Mouse (Mus musculus): ENCODE results near the gene Sbk1.
"Not testable (repeated sequence)": the region's sequence is repeated elsewhere in the genome, so short reads cannot be mapped to it uniquely, and the experiment has no call there.

The Sbk1 gene

GRCm38 (mm10) chr7:126263964-126264363 lies 8.5 kb upstream of the Sbk1 start:
- in situ Hi-C loops (cut with MboI): loop anchor here (5.0 kb wide), 1 partner anchor 38 kb away; no protein-coding TSS in a partner anchor

- in situ Hi-C loops (cut with MboI): no loop called here
Observed at GRCm38 (mm10) chr7:126265949-126266348, 6.5 kb upstream of the Sbk1 start.

DNA sequence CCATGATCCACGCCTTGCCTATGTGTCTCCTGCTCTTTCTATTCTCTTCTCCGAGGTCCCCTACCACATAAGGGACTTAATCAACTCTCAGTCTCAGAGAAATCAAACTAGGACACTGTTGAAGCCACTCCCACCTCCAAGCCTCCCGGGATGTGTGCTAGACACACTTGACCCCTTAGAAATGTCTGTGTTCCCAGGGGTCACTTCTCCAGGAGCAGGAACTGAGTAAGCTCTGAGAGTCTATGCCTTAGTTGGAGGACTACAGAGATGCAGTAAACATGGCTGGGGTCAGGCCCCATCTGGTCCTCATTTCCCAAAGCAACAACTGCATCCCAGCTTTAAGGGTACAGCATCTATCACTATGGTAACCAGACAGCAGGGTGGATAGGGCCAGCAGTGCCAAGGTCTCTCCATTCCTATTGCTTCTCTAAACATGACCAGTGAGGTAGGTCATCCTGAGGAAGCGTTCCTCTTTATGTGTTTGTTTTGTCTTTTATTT lies 6.0 kb upstream of the Sbk1 start:
- in situ Hi-C loops (cut with MboI): no loop called here

- in situ Hi-C loops (cut with MboI): no loop called here
Observed at GRCm38 (mm10) chr7:126267606-126268005, 4.8 kb upstream of the Sbk1 start.

- in situ Hi-C loops (cut with MboI): no loop called here
Observed at GRCm38 (mm10) chr7:126272770-126273311, 422 bp downstream of the Sbk1 start.

GRCm38 (mm10) chr7:126273351-126274042 lies 1.1 kb downstream of the Sbk1 start:
- in situ Hi-C loops (cut with MboI): no loop called here

DNA sequence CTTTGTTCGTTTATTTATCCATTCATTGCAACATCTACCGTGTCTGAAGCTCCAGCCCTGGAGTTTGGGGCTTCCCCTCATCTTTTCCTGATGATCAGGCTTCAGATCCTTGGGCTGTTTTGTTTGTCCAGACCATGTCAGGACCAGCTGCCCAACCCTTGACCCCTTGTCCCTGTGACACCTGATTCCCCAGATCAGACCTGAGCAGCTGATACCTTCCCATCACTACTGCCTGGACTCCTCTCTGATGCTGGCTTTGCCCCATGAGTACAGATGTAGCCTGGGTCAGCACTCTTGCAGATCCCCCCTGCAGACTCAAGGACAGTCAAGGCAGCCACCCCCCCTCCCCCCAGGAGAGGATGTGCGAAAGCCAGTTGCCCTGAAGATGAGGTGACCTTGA lies 1.7 kb downstream of the Sbk1 start:
- in situ Hi-C loops (cut with MboI): no loop called here

DNA sequence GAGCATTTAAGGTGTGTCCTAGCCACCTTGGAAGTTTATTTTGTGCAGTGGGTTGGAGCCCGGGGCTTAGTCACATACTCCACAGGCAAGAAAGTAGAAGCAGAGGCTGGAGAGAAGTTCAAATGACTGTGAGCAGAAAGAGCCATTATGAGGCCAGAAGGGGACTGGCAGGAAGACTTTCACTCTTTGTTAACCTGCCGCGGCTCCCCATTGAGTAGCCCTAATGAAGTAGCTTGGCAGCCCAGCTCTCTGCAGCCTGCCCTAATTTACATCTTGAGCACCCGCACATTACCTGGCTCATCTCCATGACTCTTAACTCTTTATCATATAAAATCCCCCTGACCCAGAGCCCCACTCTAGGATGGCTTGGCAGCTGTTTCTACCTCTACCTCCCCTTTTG lies 2.2 kb downstream of the Sbk1 start:
- in situ Hi-C loops (cut with MboI): no loop called here

- in situ Hi-C loops (cut with MboI): no loop called here
Observed at GRCm38 (mm10) chr7:126275711-126276110, 3.3 kb downstream of the Sbk1 start.

DNA sequence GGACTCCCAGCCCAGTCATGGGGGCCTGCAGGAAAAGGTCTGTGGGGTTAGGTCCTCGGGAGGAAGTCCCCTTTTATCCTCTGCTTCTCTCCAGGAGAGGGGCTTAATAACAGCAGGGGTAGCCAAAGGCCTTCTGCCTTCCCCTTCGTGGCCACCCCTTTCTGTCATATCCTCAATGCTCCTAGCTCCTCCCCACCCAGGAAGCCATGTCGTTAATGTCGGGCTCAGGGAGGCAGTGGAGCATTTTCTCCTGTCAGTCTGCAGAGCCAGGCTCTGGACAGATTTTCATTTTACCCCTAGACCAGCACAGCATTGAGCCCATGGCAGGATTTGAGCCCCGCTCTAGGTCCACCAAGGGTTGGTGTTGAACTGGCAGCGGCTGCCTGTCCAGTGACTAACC lies 3.9 kb downstream of the Sbk1 start:
- in situ Hi-C loops (cut with MboI): no loop called here

- in situ Hi-C loops (cut with MboI): no loop called here
Observed at GRCm38 (mm10) chr7:126277536-126278295, 5.3 kb downstream of the Sbk1 start.

DNA sequence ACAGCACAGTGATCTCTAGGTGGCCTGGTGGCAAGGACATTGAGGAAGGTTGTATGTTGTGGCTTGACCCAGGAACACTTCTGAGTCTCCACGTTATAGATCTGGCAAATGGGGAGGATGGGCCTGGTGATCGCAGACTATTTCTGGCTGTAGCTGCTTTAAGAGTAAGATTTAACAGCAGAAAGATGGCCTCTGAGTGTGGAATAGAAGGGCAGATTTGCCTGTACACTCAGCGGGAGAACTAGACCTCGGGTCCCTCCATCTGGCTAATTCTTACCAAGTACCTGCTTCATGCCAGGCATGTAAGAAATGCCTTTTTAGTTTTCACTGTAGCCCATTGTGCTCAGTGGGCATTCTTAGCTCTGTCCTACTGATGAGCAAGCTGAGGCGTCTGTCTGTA lies 6.4 kb downstream of the Sbk1 start:
- in situ Hi-C loops (cut with MboI): no loop called here

DNA sequence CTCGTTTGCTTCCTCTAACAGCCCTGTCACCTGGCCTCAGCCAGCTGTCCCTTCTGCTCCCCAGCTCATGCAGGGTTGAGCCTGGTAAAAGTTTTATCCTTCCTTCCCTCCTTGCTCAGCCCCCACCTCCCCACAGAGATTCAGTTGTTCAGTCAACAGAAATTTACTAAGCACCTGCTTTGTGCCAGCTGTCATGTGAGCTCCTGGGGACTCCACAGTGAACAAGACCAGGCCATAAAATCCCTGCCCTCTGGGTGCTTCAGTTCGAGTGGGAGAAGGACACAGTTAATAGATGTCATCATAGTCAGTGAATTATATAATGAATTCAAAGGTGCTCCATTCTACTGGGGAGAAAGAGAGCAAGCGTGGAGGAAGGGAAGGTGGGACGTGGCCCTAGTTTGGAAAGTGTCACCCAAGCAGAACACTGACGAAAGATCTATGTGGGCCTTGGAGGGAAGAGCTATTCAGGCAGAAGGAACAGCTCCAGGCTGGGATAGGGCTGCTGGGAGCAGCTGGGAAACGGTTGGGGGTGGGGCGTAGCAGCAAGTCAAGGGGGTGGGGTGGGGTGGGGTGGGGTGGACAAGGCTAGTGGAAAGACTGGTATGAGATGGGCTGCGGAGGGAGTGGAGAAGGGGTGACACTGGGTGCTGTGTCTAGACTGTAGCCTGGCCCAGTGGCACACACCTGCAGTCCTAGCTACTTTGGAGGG lies 7.5 kb downstream of the Sbk1 start:
- in situ Hi-C loops (cut with MboI): no loop called here

DNA sequence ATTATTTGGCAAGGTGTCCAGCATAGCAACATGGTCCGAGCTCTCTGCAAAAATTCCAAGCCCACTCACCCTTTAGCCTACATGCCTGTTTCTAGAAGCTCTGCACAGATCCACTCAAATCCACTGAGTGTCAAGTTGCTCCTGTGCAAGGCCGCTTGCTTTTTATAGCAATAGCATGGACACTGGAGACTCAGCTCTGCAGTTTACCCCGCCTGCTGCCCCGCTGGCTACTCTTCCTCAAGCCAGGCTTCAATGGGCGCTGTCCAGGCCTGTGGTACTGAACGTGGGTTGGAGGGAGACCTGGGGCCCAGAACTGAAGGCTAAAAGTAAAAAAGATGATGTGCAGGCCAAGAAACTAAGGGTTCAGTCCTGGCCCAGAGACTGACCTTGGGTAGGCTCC lies 8.3 kb downstream of the Sbk1 start:
- in situ Hi-C loops (cut with MboI): no loop called here

DNA sequence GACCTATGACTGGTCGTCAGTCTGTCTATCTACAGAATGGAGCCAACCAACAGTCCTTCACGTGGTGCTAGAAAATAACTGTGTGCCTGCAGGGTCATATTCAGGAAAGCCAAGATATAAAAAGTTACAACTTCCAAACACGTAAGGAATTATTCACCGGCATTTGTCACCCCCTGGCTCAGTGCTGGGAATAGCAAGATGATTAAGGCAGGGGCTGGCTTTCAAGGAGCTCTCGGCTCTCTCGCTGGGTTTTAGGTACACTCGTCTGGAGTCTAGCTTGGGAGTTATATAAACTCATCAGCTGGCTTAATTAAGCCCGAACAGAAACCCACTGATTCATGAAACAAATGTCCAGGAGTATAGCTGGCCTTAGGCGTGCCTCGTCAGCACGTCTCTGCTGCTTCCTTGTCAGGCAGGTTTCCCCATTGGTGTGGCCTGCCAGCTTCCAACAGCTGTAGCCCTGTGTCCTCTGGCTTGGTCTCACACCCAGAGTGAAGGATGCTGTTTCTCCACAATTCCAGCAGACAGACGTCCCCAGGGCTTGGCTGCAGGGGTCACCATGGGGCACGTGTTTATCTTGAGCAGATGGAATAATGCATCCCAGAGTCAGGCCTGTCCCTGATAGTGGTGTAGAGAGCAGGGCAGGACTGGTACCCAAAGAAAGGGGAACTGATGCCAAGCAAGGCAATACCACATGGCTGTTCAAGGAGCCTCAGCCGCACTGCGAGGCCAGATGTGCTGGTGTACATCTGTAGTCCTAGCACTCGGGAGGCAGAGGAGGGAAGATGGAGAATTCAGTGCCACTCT lies 9.7 kb downstream of the Sbk1 start:
- in situ Hi-C loops (cut with MboI): no loop called here

DNA sequence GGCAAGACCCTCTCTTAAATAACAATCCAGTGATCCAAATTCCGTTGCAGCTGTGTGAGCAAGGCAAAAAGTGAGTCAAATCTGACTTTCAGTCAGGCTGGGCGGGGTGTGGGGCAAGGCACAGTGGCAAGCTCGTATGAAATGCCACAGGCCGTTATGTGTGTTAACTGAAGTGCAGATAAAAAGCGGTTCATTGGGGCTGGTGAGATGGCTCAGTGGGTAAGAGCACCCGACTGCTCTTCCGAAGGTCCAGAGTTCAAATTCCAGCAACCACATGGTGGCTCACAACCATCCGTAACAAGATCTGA lies 10.2 kb downstream of the Sbk1 start:
- in situ Hi-C loops (cut with MboI): not testable (repeated sequence)

DNA sequence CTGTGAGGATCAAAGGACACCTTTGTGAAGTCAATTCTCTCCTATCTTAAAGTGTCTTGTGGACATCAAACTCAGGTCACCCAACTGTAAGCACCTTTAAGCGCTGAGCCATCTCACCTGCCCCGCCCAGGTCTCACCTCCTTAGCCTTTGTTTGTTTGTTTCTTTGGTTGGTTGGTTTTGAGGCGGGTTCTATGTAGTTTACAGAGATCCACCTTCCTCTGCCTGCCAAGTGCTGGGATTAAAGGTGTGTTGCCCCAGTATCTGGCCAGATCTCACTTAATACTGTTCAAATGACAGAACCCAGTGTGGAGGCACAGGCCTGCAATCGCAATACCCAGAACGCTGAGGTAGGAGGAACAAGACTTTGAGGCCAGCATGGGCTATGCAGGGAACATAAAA lies 11.6 kb downstream of the Sbk1 start:
- in situ Hi-C loops (cut with MboI): no loop called here

GRCm38 (mm10) chr7:126284441-126284840 lies 12.0 kb downstream of the Sbk1 start:
- in situ Hi-C loops (cut with MboI): no loop called here

GRCm38 (mm10) chr7:126284865-126285264 lies 12.4 kb downstream of the Sbk1 start:
- in situ Hi-C loops (cut with MboI): no loop called here

GRCm38 (mm10) chr7:126285293-126286211 lies 13.1 kb downstream of the Sbk1 start:
- in situ Hi-C loops (cut with MboI): no loop called here

DNA sequence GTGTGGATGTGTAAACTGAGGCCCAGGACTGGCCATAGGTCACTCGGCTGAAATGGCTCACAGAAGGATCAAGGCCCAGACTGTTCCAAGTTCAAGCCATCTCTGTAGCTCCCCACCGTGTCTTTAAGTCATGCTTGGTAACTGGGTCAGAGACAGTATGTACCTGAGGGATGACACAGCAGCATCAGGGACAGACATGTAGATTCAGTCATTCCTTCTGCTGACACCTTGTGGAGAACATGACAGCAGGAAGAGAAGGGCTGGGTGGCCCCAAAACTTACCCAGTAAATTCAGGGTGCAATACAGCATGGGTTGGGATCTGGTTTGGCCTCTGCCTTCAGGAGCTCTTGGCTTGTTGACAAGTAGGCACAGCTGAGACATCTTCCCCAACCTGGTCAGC lies 13.9 kb downstream of the Sbk1 start:
- in situ Hi-C loops (cut with MboI): no loop called here

Measured in mature B cell (primary cell).